Comparison of ENCODE assay signal across 34 mouse cellular contexts in the genomic region with DNA sequence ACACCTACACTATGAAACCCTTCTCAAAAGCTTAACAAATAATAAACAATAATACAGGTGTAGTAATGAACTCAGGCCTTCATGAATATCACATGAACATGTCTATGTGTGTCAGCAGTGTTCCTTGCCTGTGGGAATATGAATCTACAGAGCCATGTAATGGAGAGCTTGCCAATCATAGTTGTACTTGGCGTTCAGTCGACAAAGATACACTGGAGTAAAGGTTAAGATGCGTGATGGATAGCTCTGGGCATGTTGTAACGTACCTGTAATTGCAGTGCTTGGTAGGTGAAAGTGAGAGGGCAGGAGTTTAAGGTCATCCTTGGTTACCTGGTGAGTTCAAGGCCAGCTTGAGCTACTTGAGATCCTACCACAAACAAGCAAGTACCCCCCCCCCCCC.
"Had no signal": no experiment of that assay in that cellular context is flagged by ENCODE, and none has a peak within 500 bp of the region (broad histone marks: within the 10 kb centered on the region; RNA-seq: fewer than 3 reads in every experiment).

No protein-coding gene starts in this region.

- H3K36me3 ChIP-seq: heart, embryonic 10.5 days; heart, embryonic 13.5 days; heart, embryonic 15.5 days; hindbrain, embryonic 10.5 days; hindbrain, embryonic 13.5 days; hindbrain, embryonic 15.5 days; intestine, embryonic 15.5 days; kidney, embryonic 15.5 days had no signal

- H3K9me3 ChIP-seq: heart, embryonic 10.5 days; heart, embryonic 12.5 days; heart, embryonic 13.5 days; heart, embryonic 15.5 days; hindbrain, embryonic 10.5 days; hindbrain, embryonic 13.5 days; hindbrain, embryonic 15.5 days; intestine, embryonic 15.5 days; kidney, embryonic 15.5 days had no signal

- H3K4me3 ChIP-seq: heart, embryonic 10.5 days; heart, embryonic 12.5 days; heart, embryonic 13.5 days; heart, embryonic 15.5 days; hindbrain, embryonic 10.5 days; hindbrain, embryonic 13.5 days; hindbrain, embryonic 15.5 days; intestine, embryonic 15.5 days; kidney, embryonic 15.5 days; layer of hippocampus, adult 2 months had no signal

- H3K9ac ChIP-seq: heart, embryonic 12.5 days; heart, embryonic 13.5 days; heart, embryonic 15.5 days; hindbrain, embryonic 13.5 days; hindbrain, embryonic 14.5 days; hindbrain, embryonic 15.5 days; intestine, embryonic 15.5 days; kidney, embryonic 15.5 days had no signal

- DNase-seq: heart, postnatal 10 days; heart, postnatal 14 days; heart, postnatal 36 days; heart, postnatal 4 days; kidney, adult 11 months; kidney, adult 18-20 months; kidney, adult 2 months; kidney, adult 8-10 months; kidney, adult 9 months; kidney, postnatal 10 days; kidney, postnatal 14 days; kidney, postnatal 25 days; kidney, postnatal 36 days; kidney, postnatal 4 days; layer of hippocampus, adult 9-11 months; layer of hippocampus, postnatal 36 days had no signal

- ATAC-seq: hindbrain, embryonic 16.5 days; hindbrain, postnatal 0 days; inflammation-experienced regulatory T-cells, adult 6 months; intestine, embryonic 15.5 days; intestine, embryonic 16.5 days; intestine, postnatal 0 days had no signal

- H3K27ac ChIP-seq: heart, embryonic 10.5 days; hindbrain, embryonic 10.5 days; hindbrain, embryonic 13.5 days; hindbrain, embryonic 14.5 days; hindbrain, embryonic 15.5 days; hindbrain, postnatal 0 days; intestine, embryonic 15.5 days; kidney, postnatal 0 days; layer of hippocampus, adult 2 months had no signal

- H3K4me1 ChIP-seq: hindbrain, embryonic 10.5 days; hindbrain, embryonic 13.5 days; hindbrain, embryonic 15.5 days had no signal

- H3K27me3 ChIP-seq: heart, embryonic 12.5 days; heart, embryonic 15.5 days; hindbrain, embryonic 15.5 days; intestine, embryonic 15.5 days; kidney, embryonic 15.5 days had no signal

- H3K4me2 ChIP-seq: heart, embryonic 11.5 days; heart, embryonic 12.5 days; heart, embryonic 13.5 days; heart, embryonic 15.5 days; hindbrain, embryonic 13.5 days; hindbrain, embryonic 14.5 days; hindbrain, embryonic 15.5 days; intestine, embryonic 15.5 days; kidney, embryonic 15.5 days had no signal
